Mouse (Mus musculus): ENCODE results near the gene Kcnj9. TPM values are rescaled to one million over a fixed set of nuclear protein-coding genes. Genes with fewer than 3 reads are reported as not detected.

The Kcnj9 gene
- polyA plus RNA-seq, 1 experiment from 2014 or later: not detected

DNA sequence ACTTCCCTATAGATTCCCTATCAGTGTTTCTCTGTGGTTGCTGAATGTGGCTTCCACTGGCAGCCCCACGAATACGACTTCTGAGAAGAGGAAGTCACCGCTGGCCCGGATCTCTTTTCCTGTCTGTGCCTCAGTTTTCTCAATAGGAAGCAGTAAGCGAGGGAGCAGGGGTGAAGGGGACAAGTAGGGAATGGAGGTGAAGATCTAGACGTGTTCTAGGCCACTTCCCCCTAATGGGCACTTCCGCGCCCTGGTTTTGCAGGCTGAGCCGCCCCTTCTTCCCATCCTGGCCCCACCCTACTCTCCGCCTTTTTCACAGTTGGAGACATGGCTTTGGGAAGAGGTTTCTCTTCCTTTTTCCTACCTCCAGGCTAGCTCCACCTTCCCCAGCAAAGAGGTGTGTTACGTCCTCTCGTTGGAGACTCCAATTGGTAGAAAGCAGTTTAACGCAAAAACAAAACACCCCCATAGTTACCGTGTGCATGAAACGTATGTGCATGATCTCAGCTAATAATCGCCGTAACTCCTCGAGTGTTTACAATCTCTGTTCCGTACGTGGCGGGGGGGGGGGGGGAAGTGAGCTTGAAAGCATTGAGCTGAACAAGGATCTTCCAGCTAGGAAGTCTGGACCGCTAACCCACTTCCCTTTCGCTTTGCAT is 17.7 kb downstream of the Kcnj9 start:
- ATAC-seq (replicated peaks; ENCODE audit: insufficient number of reproducible peaks, insufficient read depth, low FRiP score, low read depth): peak; percentile 7; the same call in 1 of the 2 replicates

GRCm38 (mm10) chr1:172309699-172310398 is 19.3 kb downstream of the Kcnj9 start:
- Histone ChIP-seq H3K4me1 (replicated peaks) (peaks cover 24% of the 10 kb centered on the region), H3K36me3 (no peaks in the 10 kb centered on the region), H3K27me3 (no peaks in the 10 kb centered on the region), H3K9me3 (replicated peaks) (no peaks in the 10 kb centered on the region), H3K4me2 (peak overlapping the region; percentile 83), H3K9ac (peak overlapping the region; percentile 51), H3K27ac (peak overlapping the region; percentile 91), H3K4me3 (peak overlapping the region; percentile 40)
- 1% methylated on average over 14 of the region's 14 CpGs for WGBS
- ATAC-seq (replicated peaks; ENCODE audit: insufficient number of reproducible peaks, insufficient read depth, low FRiP score, low read depth): peak; percentile 64

More for the DNA sequence above, 17.7 kb downstream of the Kcnj9 start:
- peak overlapping the region; percentile 66 for H3K9ac ChIP-seq
- 4% methylated on average over 23 of the region's 23 CpGs for WGBS
- no peaks in the 10 kb centered on the region for H3K9me3 ChIP-seq (replicated peaks)
- H3K4me1 ChIP-seq (replicated peaks): peaks cover 24% of the 10 kb centered on the region
- peak overlapping the region; percentile 96 for H3K4me2 ChIP-seq
- peak overlapping the region; percentile 91 for H3K27ac ChIP-seq
- H3K4me3 ChIP-seq: peak overlapping the region; percentile 77
- H3K27me3 ChIP-seq: no peaks in the 10 kb centered on the region
- no peaks in the 10 kb centered on the region for H3K36me3 ChIP-seq

DNA sequence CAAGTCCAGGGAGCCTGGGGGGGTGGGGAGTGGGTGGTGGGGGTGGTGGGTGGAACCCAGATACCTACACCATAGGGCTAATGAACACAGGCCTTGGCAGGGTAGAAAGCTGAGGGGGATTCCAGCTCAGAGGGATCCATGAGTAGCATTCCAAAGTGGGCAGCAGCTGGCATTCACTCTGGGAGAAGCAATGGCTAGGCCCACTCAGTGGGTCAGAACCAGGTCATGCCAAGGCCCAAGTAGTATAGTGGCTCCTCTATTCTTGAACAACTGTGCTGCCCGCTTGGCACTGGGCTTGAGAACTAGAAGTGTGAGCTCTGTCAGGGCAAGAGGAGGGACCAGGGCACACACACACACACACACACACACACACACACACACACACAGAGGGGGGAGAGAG is 20.7 kb downstream of the Kcnj9 start:
- Histone ChIP-seq H3K9me3 (replicated peaks) (no peaks in the 10 kb centered on the region), H3K27me3 (no peaks in the 10 kb centered on the region), H3K4me1 (replicated peaks) (peaks cover 24% of the 10 kb centered on the region), H3K27ac (0 out of 2 replicates have a peak overlapping the region, but pooled peaks have one; percentile 0), H3K9ac (no peak overlapping the region), H3K4me2 (no peak overlapping the region), H3K36me3 (no peaks in the 10 kb centered on the region), H3K4me3 (no peak overlapping the region)
- 100% methylated on average over 1 of the region's 1 CpGs for WGBS
- no peak for ATAC-seq (replicated peaks; ENCODE audit: insufficient number of reproducible peaks, insufficient read depth, low FRiP score, low read depth)

DNA sequence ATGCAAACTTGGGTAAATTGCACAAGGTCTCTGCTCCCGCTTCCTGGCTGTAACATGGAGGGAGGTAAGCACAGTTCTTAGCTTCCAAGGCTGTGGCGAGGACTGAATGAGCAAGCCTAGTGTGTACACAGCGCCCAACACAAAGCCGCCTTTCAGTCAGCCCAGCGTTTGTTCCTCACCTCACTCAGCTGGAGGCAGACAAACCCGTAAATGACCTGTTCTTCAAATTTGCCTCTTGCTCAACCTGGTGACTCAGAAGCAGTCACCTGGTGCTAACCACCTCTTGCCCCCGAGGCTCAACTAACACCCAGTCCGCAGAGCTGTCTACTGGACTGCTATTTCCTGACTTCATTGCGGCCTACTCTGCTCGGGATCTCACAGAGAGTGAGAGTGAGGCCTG is 21.2 kb downstream of the Kcnj9 start:
- H3K9ac ChIP-seq: no peak overlapping the region
- peaks cover 22% of the 10 kb centered on the region for H3K4me1 ChIP-seq (replicated peaks)
- no peaks in the 10 kb centered on the region for H3K27me3 ChIP-seq
- H3K4me2 ChIP-seq: no peak overlapping the region
- H3K9me3 ChIP-seq (replicated peaks): no peaks in the 10 kb centered on the region
- ATAC-seq (replicated peaks; ENCODE audit: insufficient number of reproducible peaks, insufficient read depth, low FRiP score, low read depth): no peak
- 66% methylated on average over 10 of the region's 10 CpGs for WGBS
- H3K27ac ChIP-seq: 0 out of 2 replicates have a peak overlapping the region, but pooled peaks have one; percentile 0
- no peak overlapping the region for H3K4me3 ChIP-seq
- no peaks in the 10 kb centered on the region for H3K36me3 ChIP-seq

GRCm38 (mm10) chr1:172306885-172307284 is 22.2 kb downstream of the Kcnj9 start:
- H3K4me1 ChIP-seq (replicated peaks): peaks cover 18% of the 10 kb centered on the region

DNA sequence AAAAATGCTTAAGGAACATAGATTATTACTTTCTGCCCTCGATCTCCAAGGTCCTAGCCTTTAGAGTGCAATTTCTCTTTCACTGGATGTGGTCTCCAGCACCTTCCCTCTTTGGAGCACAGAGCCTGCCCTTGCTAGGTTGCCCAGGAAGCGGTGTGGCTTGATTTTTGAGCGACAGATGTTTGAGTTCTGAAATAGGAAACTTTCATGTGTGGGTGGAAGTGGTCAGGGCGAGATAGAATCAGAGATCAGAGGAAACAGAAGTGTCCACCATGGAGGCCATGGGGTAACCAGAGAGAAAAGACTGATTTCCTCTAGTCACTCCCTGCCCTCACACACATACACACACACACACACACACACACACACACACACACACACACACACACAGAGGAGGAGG is 22.9 kb downstream of the Kcnj9 start:
- Histone ChIP-seq H3K27me3 (no peaks in the 10 kb centered on the region), H3K36me3 (no peaks in the 10 kb centered on the region), H3K4me3 (no peak overlapping the region), H3K4me2 (no peak overlapping the region), H3K9me3 (replicated peaks) (no peaks in the 10 kb centered on the region), H3K9ac (no peak overlapping the region), H3K27ac (no peak overlapping the region), H3K4me1 (replicated peaks) (peaks cover 19% of the 10 kb centered on the region)
- 63% methylated on average over 4 of the region's 4 CpGs for WGBS
- ATAC-seq (replicated peaks; ENCODE audit: insufficient number of reproducible peaks, insufficient read depth, low FRiP score, low read depth): no peak

More at GRCm38 (mm10) chr1:172306885-172307284, 22.2 kb downstream of the Kcnj9 start:
- WGBS: 73% methylated on average over 6 of the region's 6 CpGs
- no peak overlapping the region for H3K27ac ChIP-seq
- H3K4me3 ChIP-seq: no peak overlapping the region
- no peak for ATAC-seq (replicated peaks; ENCODE audit: insufficient number of reproducible peaks, insufficient read depth, low FRiP score, low read depth)
- no peaks in the 10 kb centered on the region for H3K9me3 ChIP-seq (replicated peaks)
- no peak overlapping the region for H3K9ac ChIP-seq
- H3K36me3 ChIP-seq: no peaks in the 10 kb centered on the region
- no peak overlapping the region for H3K4me2 ChIP-seq
- no peaks in the 10 kb centered on the region for H3K27me3 ChIP-seq

GRCm38 (mm10) chr1:172305635-172306034 is 23.5 kb downstream of the Kcnj9 start:
- H3K4me3 ChIP-seq: no peak overlapping the region
- no peak overlapping the region for H3K4me2 ChIP-seq
- H3K27ac ChIP-seq: no peak overlapping the region
- H3K9ac ChIP-seq: no peak overlapping the region
- WGBS: 76% methylated on average over 3 of the region's 3 CpGs
- peaks cover 21% of the 10 kb centered on the region for H3K4me1 ChIP-seq (replicated peaks)
- ATAC-seq (replicated peaks; ENCODE audit: insufficient number of reproducible peaks, insufficient read depth, low FRiP score, low read depth): no peak
- no peaks in the 10 kb centered on the region for H3K9me3 ChIP-seq (replicated peaks)
- H3K36me3 ChIP-seq: no peaks in the 10 kb centered on the region
- no peaks in the 10 kb centered on the region for H3K27me3 ChIP-seq

DNA sequence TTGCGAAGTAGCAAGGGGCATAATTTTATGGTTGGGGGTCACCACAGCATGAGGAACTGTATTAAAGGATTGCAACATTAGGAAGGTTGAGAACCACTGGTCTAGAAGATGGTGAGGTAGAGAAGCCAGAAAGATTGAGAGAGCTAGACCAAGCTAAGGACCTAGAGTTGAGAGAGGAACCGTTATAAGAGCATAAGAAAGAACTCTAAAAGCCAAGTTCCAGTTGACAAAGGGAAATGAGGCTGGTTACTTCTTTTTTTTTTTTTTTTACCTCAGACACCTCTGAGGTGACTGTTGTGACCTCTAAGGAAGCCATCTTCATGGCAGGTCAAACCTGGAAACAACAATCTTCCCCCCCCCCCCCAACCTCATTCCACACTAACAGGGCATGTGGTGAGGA is 24.0 kb downstream of the Kcnj9 start:
- H3K4me2 ChIP-seq: no peak overlapping the region

GRCm38 (mm10) chr1:172304443-172304842 is 24.7 kb downstream of the Kcnj9 start:
- no peak overlapping the region for H3K9ac ChIP-seq
- ATAC-seq (replicated peaks; ENCODE audit: insufficient number of reproducible peaks, insufficient read depth, low FRiP score, low read depth): no peak
- peaks cover 24% of the 10 kb centered on the region for H3K4me1 ChIP-seq (replicated peaks)
- H3K4me2 ChIP-seq: no peak overlapping the region
- no peak overlapping the region for H3K4me3 ChIP-seq
- no peaks in the 10 kb centered on the region for H3K9me3 ChIP-seq (replicated peaks)
- 50% methylated on average over 6 of the region's 6 CpGs for WGBS
- H3K27ac ChIP-seq: no peak overlapping the region
- H3K27me3 ChIP-seq: no peaks in the 10 kb centered on the region
- H3K36me3 ChIP-seq: no peaks in the 10 kb centered on the region

More for the DNA sequence above, 24.0 kb downstream of the Kcnj9 start:
- Histone ChIP-seq H3K36me3 (no peaks in the 10 kb centered on the region), H3K4me3 (no peak overlapping the region), H3K9me3 (replicated peaks) (no peaks in the 10 kb centered on the region), H3K9ac (no peak overlapping the region), H3K27me3 (no peaks in the 10 kb centered on the region), H3K27ac (no peak overlapping the region), H3K4me1 (replicated peaks) (peaks cover 21% of the 10 kb centered on the region)
- ATAC-seq (replicated peaks; ENCODE audit: insufficient number of reproducible peaks, insufficient read depth, low FRiP score, low read depth): no peak
- WGBS: 88% methylated on average over 2 of the region's 2 CpGs

DNA sequence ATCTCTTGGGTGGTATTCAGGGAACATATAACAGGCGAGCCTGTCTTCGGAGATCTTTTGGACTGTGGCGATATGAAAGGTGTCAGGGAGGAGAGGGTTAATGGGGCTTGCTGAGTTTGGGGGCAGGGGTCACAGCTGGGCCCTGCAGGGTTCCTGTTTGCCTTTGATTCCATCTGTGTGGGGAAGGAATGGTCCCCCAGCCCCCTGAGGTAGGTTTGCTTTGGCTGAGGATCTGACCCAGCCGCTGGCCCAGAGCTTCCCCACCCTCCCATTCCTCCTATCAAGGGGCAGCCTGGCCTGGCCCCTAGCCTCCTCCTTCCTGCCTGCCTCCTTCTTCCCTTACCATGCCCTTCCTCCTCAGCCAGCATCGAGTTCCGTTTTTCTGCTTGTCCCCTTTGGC is 26.3 kb downstream of the Kcnj9 start:
- no peak overlapping the region for H3K4me2 ChIP-seq
- 37% methylated on average over 6 of the region's 6 CpGs for WGBS
- no peak overlapping the region for H3K27ac ChIP-seq
- no peaks in the 10 kb centered on the region for H3K36me3 ChIP-seq
- H3K9ac ChIP-seq: no peak overlapping the region
- H3K27me3 ChIP-seq: no peaks in the 10 kb centered on the region
- no peaks in the 10 kb centered on the region for H3K9me3 ChIP-seq (replicated peaks)
- ATAC-seq (replicated peaks; ENCODE audit: insufficient number of reproducible peaks, insufficient read depth, low FRiP score, low read depth): no peak
- no peak overlapping the region for H3K4me3 ChIP-seq
- H3K4me1 ChIP-seq (replicated peaks): peaks cover 35% of the 10 kb centered on the region

- Histone ChIP-seq H3K4me3 (no peak overlapping the region), H3K9ac (no peak overlapping the region), H3K9me3 (replicated peaks) (no peaks in the 10 kb centered on the region), H3K36me3 (no peaks in the 10 kb centered on the region), H3K4me2 (no peak overlapping the region), H3K27ac (no peak overlapping the region), H3K27me3 (no peaks in the 10 kb centered on the region), H3K4me1 (replicated peaks) (peaks cover 39% of the 10 kb centered on the region)
- ATAC-seq (replicated peaks; ENCODE audit: insufficient number of reproducible peaks, insufficient read depth, low FRiP score, low read depth): no peak
- WGBS: 64% methylated on average over 3 of the region's 3 CpGs
These were observed 26.8 kb downstream of the Kcnj9 start for GRCm38 (mm10) chr1:172302311-172302710.
